In the genomic region with DNA sequence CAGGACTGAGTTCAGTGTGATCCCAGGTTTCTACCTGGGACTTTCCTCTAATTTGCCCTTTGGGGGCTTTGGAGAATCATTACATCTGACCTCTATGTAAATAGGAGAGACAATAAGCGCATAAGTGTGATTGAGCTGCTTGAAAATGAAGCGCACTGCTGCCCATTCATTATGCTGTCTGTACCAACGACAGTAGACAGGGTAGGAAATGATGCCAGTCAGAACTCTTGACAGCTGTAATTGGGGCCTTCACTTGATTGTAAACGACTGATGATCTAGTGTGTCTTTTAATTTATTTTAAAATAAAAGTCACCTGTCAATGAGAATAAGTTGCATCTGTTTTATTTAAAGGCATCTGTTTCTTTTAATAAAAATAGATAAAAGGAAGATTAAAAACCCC, we compare ENCODE assay signal across 15 mouse cellular contexts. TPM values are rescaled to one million over a fixed set of nuclear protein-coding genes. Genes with fewer than 3 reads are reported as not detected.
DNase-seq lines count a peak whose midpoint lies in the region; ATAC-seq and TF ChIP-seq lines count a peak whose summit lies in the region.
"Had no signal": no experiment of that assay in that cellular context is flagged by ENCODE, and none has a peak within 500 bp of the region (broad histone marks: within the 10 kb centered on the region; RNA-seq: fewer than 3 reads in every experiment).

No protein-coding gene starts in this region.

- no peaks in the 10 kb centered on the region for H3K9me3 ChIP-seq in forebrain, embryonic 14.5 days (replicated peaks; ENCODE audit: control insufficient read depth, low read length)
- no peaks in the 10 kb centered on the region for H3K9me3 ChIP-seq in forebrain, postnatal 0 days (ENCODE audit: low read length)
- H3K9me3 ChIP-seq in forebrain, embryonic 16.5 days (ENCODE audit: control insufficient read depth, low read length): no peaks in the 10 kb centered on the region
- H3K9me3 ChIP-seq in forebrain, embryonic 11.5 days (ENCODE audit: control insufficient read depth, low read length): no peaks in the 10 kb centered on the region
- H3K9me3 ChIP-seq: embryonic facial prominence, embryonic 10.5 days; embryonic facial prominence, embryonic 12.5 days had no signal

- H3K36me3 ChIP-seq in forebrain, embryonic 14.5 days (ENCODE audit: control insufficient read depth, insufficient read depth, low read length): no peaks in the 10 kb centered on the region
- H3K36me3 ChIP-seq in forebrain, postnatal 0 days (ENCODE audit: insufficient read depth): no peaks in the 10 kb centered on the region
- no peaks in the 10 kb centered on the region for H3K36me3 ChIP-seq in forebrain, embryonic 16.5 days (ENCODE audit: control insufficient read depth, insufficient read depth)
- no peaks in the 10 kb centered on the region for H3K36me3 ChIP-seq in forebrain, embryonic 11.5 days (ENCODE audit: control insufficient read depth, insufficient read depth, low read length)
- H3K36me3 ChIP-seq: embryonic facial prominence, embryonic 10.5 days; embryonic facial prominence, embryonic 12.5 days had no signal

- no peaks in the 10 kb centered on the region for H3K27me3 ChIP-seq in forebrain, embryonic 14.5 days (replicated peaks; ENCODE audit: control insufficient read depth, insufficient read depth, low read length)
- no peaks in the 10 kb centered on the region for H3K27me3 ChIP-seq in forebrain, postnatal 0 days (ENCODE audit: insufficient read depth, low read length)
- no peaks in the 10 kb centered on the region for H3K27me3 ChIP-seq in forebrain, embryonic 16.5 days (replicated peaks; ENCODE audit: control insufficient read depth, insufficient read depth, low read length)
- H3K27me3 ChIP-seq in forebrain, embryonic 11.5 days (ENCODE audit: control insufficient read depth, insufficient read depth, low read length): no peaks in the 10 kb centered on the region
- H3K27me3 ChIP-seq: embryonic facial prominence, embryonic 12.5 days had no signal

- peak; percentile 5 for DNase-seq in forebrain, embryonic 14.5 days (ENCODE audit: low spot score)
- no peak for DNase-seq in forebrain, postnatal 0 days
- DNase-seq in forebrain, embryonic 11.5 days (ENCODE audit: low spot score): no peak
- no peak for DNase-seq in layer of hippocampus, adult 11-12 months (ENCODE audit: low spot score)
- DNase-seq: adrenal gland, adult 2 months; adrenal gland, postnatal 10 days; adrenal gland, postnatal 25 days; cerebellum, adult 11-12 months; cerebellum, adult 2 months; cerebellum, adult 9-10 months; cerebellum, postnatal 10 days; cerebellum, postnatal 25 days had no signal

- 50% methylated on average over 4 of the region's 4 CpGs for WGBS in forebrain, embryonic 14.5 days
- 44% methylated on average over 4 of the region's 4 CpGs for WGBS in forebrain, postnatal 0 days
- 40% methylated on average over 4 of the region's 4 CpGs for WGBS in forebrain, embryonic 16.5 days
- 73% methylated on average over 4 of the region's 4 CpGs for WGBS in forebrain, embryonic 11.5 days

- 0 out of 2 replicates have a peak, but pooled peaks have one; percentile 40 for ATAC-seq in forebrain, embryonic 14.5 days
- ATAC-seq in forebrain, postnatal 0 days: no peak
- ATAC-seq in forebrain, embryonic 16.5 days: 0 out of 2 replicates have a peak, but pooled peaks have one; percentile 66
- ATAC-seq in forebrain, embryonic 11.5 days (replicated peaks; ENCODE audit: low FRiP score): no peak

- H3K4me1 ChIP-seq in forebrain, embryonic 14.5 days (ENCODE audit: control insufficient read depth, insufficient read depth, low read length): no peaks in the 10 kb centered on the region
- no peaks in the 10 kb centered on the region for H3K4me1 ChIP-seq in forebrain, postnatal 0 days (ENCODE audit: insufficient read depth)
- H3K4me1 ChIP-seq in forebrain, embryonic 16.5 days (replicated peaks; ENCODE audit: control insufficient read depth, insufficient read depth, low read length): no peaks in the 10 kb centered on the region
- H3K4me1 ChIP-seq in forebrain, embryonic 11.5 days (replicated peaks; ENCODE audit: control insufficient read depth, insufficient read depth, low read length): no peaks in the 10 kb centered on the region
- H3K4me1 ChIP-seq: embryonic facial prominence, embryonic 10.5 days; embryonic facial prominence, embryonic 12.5 days had no signal

- TF ChIP-seq CTCF in forebrain, postnatal 0 days (IDR thresholded peaks at IDR 0.05; ENCODE audit: low read depth): no peak

- H3K27ac ChIP-seq in forebrain, embryonic 14.5 days (ENCODE audit: low read depth, low read length): no peak overlapping the region
- no peak overlapping the region for H3K27ac ChIP-seq in forebrain, postnatal 0 days (ENCODE audit: low read depth, low read length)
- H3K27ac ChIP-seq in forebrain, embryonic 16.5 days (ENCODE audit: low read length): no peak overlapping the region
- H3K27ac ChIP-seq in forebrain, embryonic 11.5 days (ENCODE audit: low read depth, low read length): no peak overlapping the region
- H3K27ac ChIP-seq: embryonic facial prominence, embryonic 10.5 days; embryonic facial prominence, embryonic 12.5 days had no signal

- no peak overlapping the region for H3K9ac ChIP-seq in forebrain, embryonic 14.5 days (ENCODE audit: low read length)
- H3K9ac ChIP-seq in forebrain, postnatal 0 days: no peak overlapping the region
- no peak overlapping the region for H3K9ac ChIP-seq in forebrain, embryonic 16.5 days (replicated peaks; ENCODE audit: low read depth, low read length)
- no peak overlapping the region for H3K9ac ChIP-seq in forebrain, embryonic 11.5 days (ENCODE audit: low read length)
- H3K9ac ChIP-seq: embryonic facial prominence, embryonic 12.5 days had no signal

- no peak overlapping the region for H3K4me2 ChIP-seq in forebrain, embryonic 14.5 days (ENCODE audit: low read length)
- H3K4me2 ChIP-seq in forebrain, postnatal 0 days (ENCODE audit: low read depth): no peak overlapping the region
- no peak overlapping the region for H3K4me2 ChIP-seq in forebrain, embryonic 16.5 days (ENCODE audit: low read length)
- H3K4me2 ChIP-seq in forebrain, embryonic 11.5 days (ENCODE audit: low read depth, low read length, severe bottlenecking): no peak overlapping the region
- H3K4me2 ChIP-seq: embryonic facial prominence, embryonic 12.5 days had no signal

- H3K4me3 ChIP-seq in forebrain, embryonic 14.5 days (ENCODE audit: low read depth, low read length): no peak overlapping the region
- H3K4me3 ChIP-seq in forebrain, postnatal 0 days (ENCODE audit: low read depth, low read length): no peak overlapping the region
- no peak overlapping the region for H3K4me3 ChIP-seq in forebrain, embryonic 16.5 days (replicated peaks; ENCODE audit: low read length)
- no peak overlapping the region for H3K4me3 ChIP-seq in forebrain, embryonic 11.5 days (ENCODE audit: low read depth, low read length)
- H3K4me3 ChIP-seq: embryonic facial prominence, embryonic 10.5 days; embryonic facial prominence, embryonic 12.5 days had no signal

RNA-seq across cellular contexts. Expression of gene Ttn, which starts 35.4 kb away (rescaled TPM):
- polyA plus RNA-seq in forebrain, embryonic 14.5 days (2014; fragmentation: Nextera tagmentation; extraction: Ambion mirVana): 0.09 and 0.23 TPM in 2 replicates
- total RNA-seq in forebrain, postnatal 0 days (2014; rRNA removed): 0.46 and 0.81 TPM in 2 replicates
- 0.10 and 0.22 TPM in 2 replicates for polyA plus RNA-seq in forebrain, postnatal 0 days (2015; fragmentation: Nextera tagmentation; extraction: Ambion mirVana)
- 0.22 and 0.40 TPM in 2 replicates for polyA plus RNA-seq in forebrain, embryonic 16.5 days (2015; fragmentation: Nextera tagmentation; extraction: Ambion mirVana)
- polyA plus RNA-seq in forebrain, embryonic 11.5 days (2014; fragmentation: Nextera tagmentation; extraction: Ambion mirVana): 0.04 and 0.77 TPM in 2 replicates

Comparison
In these comparisons a context has a peak if more than half of its experiments do, and no peak if none do; other contexts are left out.
1. ATAC-seq: peak in forebrain, embryonic 14.5 days (single experiment) and forebrain, embryonic 16.5 days (single experiment); none in forebrain, postnatal 0 days (single experiment) and forebrain, embryonic 11.5 days (single experiment).